Mouse (Mus musculus) spleen, embryonic (tissue): ENCODE results near the gene Bpifb9a.
"Not testable (repeated sequence)": the region's sequence is repeated elsewhere in the genome, so short reads cannot be mapped to it uniquely, and the experiment has no call there.

Experiments used
- CTCF ChIA-PET: fragments of 350-600 bp; sonication (Branson Sonifier 250); formaldehyde crosslinking; loops from one replicate; lab custom pipeline; 2022; lab: Charles Lee

Gene Bpifb9a

DNA sequence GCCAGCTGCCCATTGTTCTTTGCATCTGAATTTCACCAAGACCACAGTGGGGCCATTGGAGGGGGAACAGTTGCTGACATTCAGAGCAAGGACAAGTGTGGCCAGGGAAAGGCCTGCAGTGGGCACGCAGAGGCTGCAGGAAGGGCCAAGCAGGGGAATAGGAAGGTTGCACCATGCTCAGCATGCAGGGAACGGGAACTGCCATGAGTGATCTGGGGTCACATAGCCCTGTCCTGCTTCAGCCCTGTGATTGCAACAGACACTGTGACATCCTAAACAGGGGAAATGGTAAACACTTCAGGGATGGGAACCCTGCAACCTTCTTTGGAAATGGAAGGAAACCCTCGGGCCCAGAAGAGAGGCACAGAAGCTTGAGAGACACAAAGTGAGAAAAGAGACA, 47.0 kb downstream of the Bpifb9a start:
- CTCF ChIA-PET, result not testable (repeated sequence)

DNA sequence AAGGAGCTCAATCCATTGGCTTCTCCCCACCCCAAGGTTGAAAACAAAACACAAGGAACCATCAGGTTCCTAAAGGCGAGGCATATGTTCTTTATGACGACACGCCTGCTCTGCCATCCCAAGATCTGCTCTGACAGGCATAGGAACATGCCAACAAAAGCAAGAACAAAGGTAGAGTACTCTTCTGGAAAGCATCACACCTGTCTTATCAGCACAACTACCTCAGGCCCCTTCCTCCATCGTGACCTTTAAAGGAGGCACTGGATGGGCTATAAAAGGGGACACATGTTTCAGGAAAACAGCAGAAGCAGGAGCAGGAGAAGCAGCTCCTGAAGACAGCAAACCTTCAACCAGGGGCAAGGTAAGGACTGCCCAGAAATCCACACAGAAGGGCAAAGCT, 49.3 kb downstream of the Bpifb9a start, which contains the start of gene Bpifb9b:
Bpifb9b (plus strand) TSS at position 301 of the 400 bp plus-strand sequence.
- CTCF ChIA-PET, result not testable (repeated sequence)

DNA sequence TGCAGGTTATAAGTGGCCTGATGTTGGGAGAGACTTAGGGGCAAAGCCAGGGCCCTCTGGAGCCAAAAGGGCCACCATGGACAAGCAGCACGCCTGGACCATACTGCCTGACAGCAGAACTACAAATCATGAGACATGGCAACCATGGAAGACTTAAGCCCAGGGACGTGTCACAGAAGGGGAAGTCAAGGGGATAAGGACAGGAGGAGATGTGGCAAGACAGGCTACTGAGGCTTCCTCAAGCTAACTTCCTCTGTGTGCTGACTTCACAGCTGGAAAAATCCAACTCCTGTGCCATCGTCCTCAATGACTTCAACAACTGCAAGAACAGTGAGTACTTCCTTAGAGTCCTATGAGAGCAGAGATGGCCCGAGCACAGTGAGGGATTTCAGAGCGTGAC, 56.1 kb downstream of the Bpifb9a start:
- CTCF ChIA-PET, result not testable (repeated sequence)
